Mouse (Mus musculus) heart, embryonic 10.5 days (tissue): ENCODE data around the gene Gm11213. TPM values are rescaled to one million over a fixed set of nuclear protein-coding genes. Genes with fewer than 3 reads are reported as not detected.

Experiments used
- DNase-seq: peaks from one replicate; pipeline ENCODE4 v3.0.0-alpha.2; 2017; ENCODE audit warnings: low spot score
- H3K27ac ChIP-seq: fragments of 300-500 bp; sonication (generic); 2 replicates; pipeline ENCODE4 v1.5.1; 2016; ENCODE audit warnings: mild to moderate bottlenecking
- H3K27me3 ChIP-seq: fragments of 300-500 bp; sonication (generic); 2 replicates; pipeline ENCODE4 v1.6.1; 2016; ENCODE audit warnings: mild to moderate bottlenecking; ENCODE audit not compliant: poor library complexity, insufficient read depth, severe bottlenecking
- H3K36me3 ChIP-seq: fragments of 300-500 bp; sonication (generic); 2 replicates; pipeline ENCODE4 v1.6.1; 2016; ENCODE audit warnings: mild to moderate bottlenecking, moderate library complexity
- H3K4me1 ChIP-seq: fragments of 300-500 bp; sonication (generic); 2 replicates; pipeline ENCODE4 v1.6.1; 2016; ENCODE audit warnings: mild to moderate bottlenecking
- H3K4me3 ChIP-seq: fragments of 300-500 bp; sonication (generic); 2 replicates; pipeline ENCODE4 v1.5.1; 2016; ENCODE audit warnings: mild to moderate bottlenecking, moderate library complexity
- H3K9me3 ChIP-seq: fragments of 300-500 bp; sonication (generic); 2 replicates; pipeline ENCODE4 v1.6.1; 2016; ENCODE audit warnings: mild to moderate bottlenecking, moderate library complexity
- WGBS: fragments of 180-500 bp; shearing (Covaris S2); methylation state at CpG from one replicate; pipeline ENCODE4 v1.1.7; 2016; 5-methylcytosine and 5-hydroxymethylcytosine counted together
- polyA plus RNA-seq: library from polyadenylated mRNA; unstranded; fragments of >200 nt; fragmentation: Nextera tagmentation; extraction: Ambion mirVana; gene quantifications from 2 replicates; pipeline ENCODE4 v1.2.1, GENCODE M21; 2016

Gm11213 gene
- polyA plus RNA-seq, 1 experiment from 2014 or later, result not detected

DNA sequence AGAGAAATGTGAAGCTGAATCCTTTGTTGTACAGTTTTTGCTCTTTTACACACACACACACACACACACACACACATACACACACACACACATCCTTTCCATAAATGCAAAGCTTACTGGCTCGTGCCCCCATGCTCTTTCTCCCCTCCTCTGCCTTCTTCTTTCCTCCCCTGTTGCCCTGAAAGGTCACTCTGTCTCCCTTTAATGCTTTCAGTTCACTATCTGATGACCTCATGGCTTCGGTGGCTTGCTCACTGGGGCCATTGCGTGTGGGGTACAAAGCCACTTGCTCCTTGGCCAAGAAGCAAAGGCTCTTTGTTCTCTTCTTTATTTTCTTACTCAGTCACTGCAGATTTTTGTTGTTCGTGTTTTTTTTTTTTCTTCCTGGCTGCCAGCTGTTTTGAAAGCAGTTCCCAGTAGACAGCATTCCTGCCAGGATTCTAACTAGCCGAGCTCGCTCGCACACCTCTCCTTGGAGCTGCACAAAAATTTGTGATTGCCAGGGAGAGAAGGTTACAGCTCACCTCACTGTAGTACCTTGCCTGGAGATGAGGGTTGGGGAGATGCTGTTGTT is 34.8 kb downstream of the Gm11213 start:
- no peak overlapping the region for H3K4me3 ChIP-seq
- peaks cover 30% of the 10 kb centered on the region; the same call in 1 of the 2 replicates for H3K36me3 ChIP-seq
- peaks cover 29% of the 10 kb centered on the region for H3K4me1 ChIP-seq
- no peaks in the 10 kb centered on the region for H3K27me3 ChIP-seq
- no peak for DNase-seq
- 51% methylated on average over 7 of the region's 7 CpGs for WGBS
- no peaks in the 10 kb centered on the region for H3K9me3 ChIP-seq
- 0 out of 2 replicates have a peak overlapping the region, but pooled peaks have one; percentile 49 for H3K27ac ChIP-seq

DNA sequence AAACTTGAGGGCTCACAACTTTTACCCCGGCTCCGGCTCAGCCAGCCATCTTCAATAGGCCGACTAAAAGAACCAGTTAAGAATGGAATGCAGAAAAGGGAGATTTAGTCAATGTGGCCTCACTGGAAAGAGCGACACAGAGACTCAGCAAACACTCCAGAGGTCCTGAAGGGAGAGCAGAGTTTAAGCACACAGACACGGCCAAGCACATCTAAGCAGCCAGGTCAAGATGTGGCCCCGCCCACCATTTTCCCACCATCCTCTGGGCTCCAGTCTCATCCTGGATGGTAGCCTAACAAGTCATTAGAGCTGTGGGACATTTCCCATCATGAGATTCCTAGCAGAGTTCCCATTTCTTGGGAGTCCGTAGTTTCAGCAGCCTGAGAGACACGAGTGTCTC is 35.7 kb downstream of the Gm11213 start:
- Histone ChIP-seq H3K27ac (peak overlapping the region; percentile 49; the same call in 1 of the 2 replicates), H3K36me3 (peaks cover 33% of the 10 kb centered on the region; the same call in 1 of the 2 replicates)
- no peak for DNase-seq

DNA sequence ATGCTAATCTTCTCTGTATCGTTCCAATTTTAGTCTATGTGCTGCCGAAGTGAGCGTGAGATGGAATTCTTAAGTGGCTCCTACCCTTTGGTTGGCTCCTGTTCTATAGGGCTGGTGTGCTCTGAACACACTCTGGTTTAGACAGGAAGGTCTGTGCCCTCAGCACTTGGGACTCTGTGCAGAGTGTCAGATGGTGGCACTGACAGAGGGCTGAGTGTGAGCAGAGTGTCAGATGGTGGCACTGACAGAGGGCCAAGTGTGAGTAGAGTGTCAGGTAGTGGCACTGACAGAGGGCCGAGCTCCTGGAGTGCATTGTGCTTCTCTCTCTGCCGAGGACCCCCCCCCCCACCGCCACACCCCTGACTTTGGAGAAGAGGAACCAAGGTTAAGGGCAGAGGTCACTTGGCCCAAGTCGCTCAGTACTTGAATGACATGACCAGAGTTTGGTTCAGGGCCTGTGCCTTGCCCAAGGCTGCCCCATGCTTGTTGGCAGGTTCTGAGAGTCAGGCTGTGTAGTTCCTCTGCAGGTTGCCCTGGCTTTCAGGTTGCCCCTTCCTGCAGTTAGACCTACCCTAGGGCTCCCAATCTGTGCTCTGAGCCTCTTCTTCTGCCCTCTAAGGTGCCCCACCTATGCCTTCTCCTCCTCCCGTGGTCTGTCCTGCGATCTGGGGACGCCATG is 37.2 kb downstream of the Gm11213 start:
- Histone ChIP-seq H3K4me3 (no peak overlapping the region), H3K36me3 (peaks cover 26% of the 10 kb centered on the region; the same call in 1 of the 2 replicates), H3K4me1 (peaks cover 29% of the 10 kb centered on the region), H3K27ac (0 out of 2 replicates have a peak overlapping the region, but pooled peaks have one; percentile 23), H3K9me3 (no peaks in the 10 kb centered on the region), H3K27me3 (no peaks in the 10 kb centered on the region)
- peak; percentile 75 for DNase-seq
- WGBS, result 67% methylated on average over 10 of the region's 10 CpGs

More for the DNA sequence above, 35.7 kb downstream of the Gm11213 start:
- WGBS, result 87% methylated on average over 8 of the region's 8 CpGs
- no peaks in the 10 kb centered on the region for H3K9me3 ChIP-seq
- no peaks in the 10 kb centered on the region for H3K27me3 ChIP-seq
- peaks cover 29% of the 10 kb centered on the region for H3K4me1 ChIP-seq
- no peak overlapping the region for H3K4me3 ChIP-seq

DNA sequence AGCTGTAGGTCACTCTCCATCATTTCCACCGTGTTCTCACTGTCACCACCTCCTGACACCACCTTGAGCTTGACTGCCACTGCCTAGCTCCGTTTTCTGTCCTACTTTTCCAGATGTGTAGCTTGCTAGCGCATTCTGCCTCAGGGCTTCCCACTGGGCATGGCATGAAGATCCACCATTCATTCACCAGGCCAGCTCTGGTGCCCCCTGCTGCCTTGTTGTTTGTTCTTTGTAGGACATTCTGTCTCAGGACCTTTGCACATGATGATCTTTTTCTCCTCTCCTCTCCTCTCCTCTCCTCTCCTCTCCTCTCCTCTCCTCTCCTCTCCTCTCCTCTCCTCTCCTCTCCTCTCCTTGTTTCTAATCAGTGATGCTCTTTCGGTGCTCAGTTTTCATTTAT is 42.3 kb downstream of the Gm11213 start:
- no peak overlapping the region for H3K27ac ChIP-seq
- 86% methylated on average over 4 of the region's 4 CpGs for WGBS
- peaks cover 49% of the 10 kb centered on the region for H3K4me1 ChIP-seq
- H3K27me3 ChIP-seq, result no peaks in the 10 kb centered on the region; the same call in 1 of the 2 replicates
- DNase-seq, result no peak
- no peaks in the 10 kb centered on the region for H3K9me3 ChIP-seq
- H3K4me3 ChIP-seq, result no peak overlapping the region
- H3K36me3 ChIP-seq, result peaks cover 18% of the 10 kb centered on the region; the same call in 1 of the 2 replicates

DNA sequence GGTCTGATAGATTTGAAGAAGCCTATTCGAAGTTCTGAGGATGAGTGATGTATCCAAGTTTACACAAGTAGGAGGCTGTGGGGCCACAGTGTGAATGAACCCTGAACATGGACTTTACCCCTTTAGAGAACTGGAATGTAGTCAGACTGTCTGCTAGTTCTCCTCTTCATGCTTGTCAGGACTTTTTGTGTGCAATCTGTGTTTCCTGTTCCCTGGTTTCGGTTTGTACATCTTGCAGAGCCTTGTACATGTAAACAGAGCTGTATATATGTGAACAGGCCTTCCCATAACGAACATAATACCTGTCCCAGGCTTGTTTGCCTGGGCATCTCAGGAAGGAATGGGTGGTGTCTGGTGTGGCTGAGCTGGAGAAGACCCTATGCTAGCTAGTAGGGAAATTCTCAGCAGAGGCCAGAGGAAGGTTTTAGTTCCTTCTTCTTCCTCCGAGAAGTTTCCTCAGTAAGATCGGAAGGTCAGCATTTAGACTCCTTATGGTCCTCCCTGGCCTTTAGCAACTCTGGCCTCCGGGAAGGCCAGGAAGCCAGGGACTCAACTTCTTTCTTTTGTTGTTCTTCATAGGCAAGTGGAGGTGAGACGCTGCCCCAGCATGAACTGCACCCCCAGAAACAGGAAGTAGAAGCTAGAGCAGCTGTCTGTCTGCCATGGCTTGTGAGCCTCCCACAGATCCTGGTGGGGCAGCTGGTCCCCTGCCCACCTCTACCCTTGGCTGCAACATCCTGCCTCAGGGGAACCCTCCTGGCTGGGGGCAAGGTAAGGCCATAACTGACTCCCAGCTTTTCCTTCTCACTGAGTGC is 43.0 kb downstream of the Gm11213 start:
- Histone ChIP-seq H3K4me3 (no peak overlapping the region), H3K4me1 (peaks cover 55% of the 10 kb centered on the region), H3K27me3 (no peaks in the 10 kb centered on the region; the same call in 1 of the 2 replicates), H3K27ac (0 out of 2 replicates have a peak overlapping the region, but pooled peaks have one; percentile 36), H3K9me3 (no peaks in the 10 kb centered on the region), H3K36me3 (peaks cover 18% of the 10 kb centered on the region; the same call in 1 of the 2 replicates)
- 78% methylated on average over 7 of the region's 7 CpGs for WGBS
- no peak for DNase-seq

DNA sequence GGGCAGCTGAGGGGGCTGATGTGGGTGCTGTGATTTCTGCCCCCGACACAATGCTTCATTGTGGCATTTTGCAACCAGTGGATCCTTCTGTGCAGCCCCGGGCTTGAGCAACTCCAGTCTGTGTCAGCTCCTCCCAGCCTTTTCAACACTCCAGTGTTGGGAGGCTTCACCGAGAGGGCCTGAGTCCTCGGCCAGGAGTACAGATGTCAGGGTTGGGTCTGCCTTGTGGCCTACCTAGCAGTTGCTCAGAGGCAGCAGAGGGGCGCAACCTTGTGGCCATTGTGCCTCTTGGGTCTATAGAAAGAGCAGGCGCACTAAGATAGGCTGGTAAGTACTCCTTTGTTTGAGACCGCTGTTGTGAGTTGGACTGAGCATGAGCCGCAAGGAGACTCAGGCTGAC is 45.0 kb downstream of the Gm11213 start:
- peaks cover 63% of the 10 kb centered on the region for H3K4me1 ChIP-seq
- DNase-seq, result no peak
- no peak overlapping the region for H3K4me3 ChIP-seq
- peak overlapping the region; percentile 98; the same call in 1 of the 2 replicates for H3K27ac ChIP-seq
- 52% methylated on average over 8 of the region's 8 CpGs for WGBS
- H3K9me3 ChIP-seq, result no peaks in the 10 kb centered on the region
- H3K27me3 ChIP-seq, result no peaks in the 10 kb centered on the region; the same call in 1 of the 2 replicates
- H3K36me3 ChIP-seq, result peaks cover 12% of the 10 kb centered on the region; the same call in 1 of the 2 replicates

DNA sequence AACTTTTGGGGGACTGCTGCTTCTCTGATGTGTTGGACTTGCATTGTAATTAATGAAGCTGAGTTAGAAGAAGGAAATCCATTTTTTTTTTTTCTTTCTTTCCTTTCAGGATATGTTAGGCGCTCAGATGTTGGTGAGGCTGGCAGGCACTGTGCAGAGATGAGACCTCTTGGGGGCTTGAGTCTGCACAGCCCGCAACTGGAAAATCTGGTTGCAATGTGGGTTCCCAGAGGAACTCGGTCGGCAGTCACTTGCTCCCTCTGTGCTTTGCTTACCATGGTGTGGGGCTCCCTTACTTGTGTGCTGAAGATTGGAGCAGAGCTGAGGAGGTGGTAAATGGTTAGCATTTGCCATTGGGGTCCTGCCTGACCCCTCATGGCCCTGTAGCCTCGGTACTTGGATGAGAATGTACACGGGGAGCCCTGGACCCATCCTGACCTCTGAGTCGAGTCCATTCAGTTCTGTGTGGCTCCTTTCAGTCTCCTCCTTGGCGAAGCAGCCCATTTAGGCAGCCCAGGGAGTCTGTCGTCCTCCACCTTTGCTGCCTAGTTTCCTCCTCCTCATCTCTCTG is 45.8 kb downstream of the Gm11213 start:
- H3K9me3 ChIP-seq, result no peaks in the 10 kb centered on the region
- H3K4me3 ChIP-seq, result peak overlapping the region; percentile 78
- peaks cover 63% of the 10 kb centered on the region for H3K4me1 ChIP-seq
- DNase-seq, result no peak
- 46% methylated on average over 9 of the region's 9 CpGs for WGBS
- H3K27ac ChIP-seq, result peak overlapping the region; percentile 98
- peaks cover 8% of the 10 kb centered on the region; the same call in 1 of the 2 replicates for H3K36me3 ChIP-seq
- no peaks in the 10 kb centered on the region; the same call in 1 of the 2 replicates for H3K27me3 ChIP-seq

DNA sequence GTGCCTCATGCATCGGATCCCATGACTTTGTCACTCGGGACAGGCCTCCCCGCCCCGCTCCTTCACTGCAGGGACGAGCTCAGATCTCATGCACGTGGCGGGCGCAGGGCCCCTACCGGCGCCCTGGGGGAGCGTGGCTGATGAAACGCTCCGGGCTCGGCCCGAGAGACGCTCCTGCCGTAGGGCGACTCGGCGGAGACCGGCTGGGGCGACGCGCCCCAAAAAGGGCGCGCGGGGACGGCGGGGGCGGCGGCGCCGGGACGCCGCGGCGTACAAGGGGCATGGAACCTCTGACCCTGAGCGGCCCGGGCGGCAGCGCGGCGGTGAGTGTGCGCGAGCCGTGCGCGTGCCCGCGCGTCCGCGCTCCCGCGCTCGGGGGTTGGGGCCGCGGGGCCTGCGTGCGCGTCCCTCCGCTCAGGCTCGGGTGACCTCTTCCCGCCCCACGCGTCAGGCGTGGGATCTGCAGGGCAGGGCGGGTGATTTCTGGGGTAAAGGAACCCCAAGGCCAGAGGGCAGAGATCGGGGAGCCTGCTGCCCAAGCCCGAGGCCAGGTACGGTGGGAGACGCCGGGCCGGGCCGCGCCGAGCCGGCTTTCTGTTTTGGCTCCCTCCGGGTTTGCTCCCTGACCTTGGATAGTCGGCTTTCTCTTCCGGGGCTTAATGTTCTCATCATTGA is 46.5 kb downstream of the Gm11213 start, which contains the start of gene Tmem268:
Gene Tmem268, plus strand, starts transcription at position 375 of the 675 bp plus-strand sequence.
- peak within 1 kb of the TSS; percentile 78 for H3K4me3 ChIP-seq
- no peaks in the 10 kb centered on the region for H3K9me3 ChIP-seq
- peak within 1 kb of the TSS; percentile 98 for H3K27ac ChIP-seq
- peaks cover 63% of the 10 kb centered on the region for H3K4me1 ChIP-seq
- no peaks in the 10 kb centered on the region; the same call in 1 of the 2 replicates for H3K27me3 ChIP-seq
- under 1% methylated on average over 81 of the region's 81 CpGs for WGBS
- H3K36me3 ChIP-seq, result peaks cover 7% of the 10 kb centered on the region; the same call in 1 of the 2 replicates
- DNase-seq, result peak; percentile 87

DNA sequence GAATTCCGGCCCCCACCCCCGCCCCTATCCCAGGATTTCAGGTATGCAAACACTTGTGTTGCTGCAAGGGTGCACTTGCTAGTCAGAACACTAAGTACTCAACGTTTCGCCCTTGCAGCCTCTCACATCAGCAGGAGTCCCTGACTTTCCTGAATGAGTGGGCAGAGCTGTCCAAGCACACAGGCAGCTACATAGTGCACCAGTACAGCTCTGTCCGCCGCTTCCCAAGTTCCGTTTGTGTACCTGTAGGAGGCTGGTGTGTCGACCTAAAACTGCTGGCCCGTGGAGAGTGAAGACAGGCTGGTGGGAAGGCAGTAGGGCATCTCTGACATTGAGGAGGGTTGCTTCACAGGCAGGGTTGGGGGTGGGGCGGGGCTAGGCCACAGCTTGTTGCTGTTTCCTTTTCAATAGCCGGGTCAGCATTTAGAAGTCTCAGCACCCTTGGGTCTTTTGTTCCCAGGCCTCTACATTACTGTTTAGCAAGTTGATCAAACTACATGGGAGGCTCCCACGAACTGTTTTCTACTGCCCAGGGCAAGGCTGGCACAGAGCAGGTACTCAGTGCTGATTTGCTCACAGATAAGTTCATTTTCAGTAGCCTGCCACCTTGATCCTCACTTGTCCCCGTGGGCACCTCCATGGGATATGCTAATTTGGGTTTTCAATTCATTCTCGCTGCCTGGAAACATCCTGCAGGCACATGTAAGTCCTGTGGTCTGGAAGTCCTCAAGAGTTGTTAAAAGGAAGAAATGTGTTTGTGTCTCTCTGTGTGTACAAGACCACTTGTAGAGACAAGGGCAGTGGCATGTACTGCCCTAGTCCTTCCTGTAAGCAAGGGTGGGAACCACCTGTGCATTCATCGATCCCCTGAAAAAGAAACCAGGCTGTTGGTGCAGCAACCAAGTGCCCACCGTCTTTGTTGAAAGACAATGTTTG is 47.7 kb downstream of the Gm11213 start:
- DNase-seq, result no peak
- peak overlapping the region; percentile 98 for H3K27ac ChIP-seq
- H3K4me1 ChIP-seq, result peaks cover 60% of the 10 kb centered on the region
- peaks cover 10% of the 10 kb centered on the region for H3K36me3 ChIP-seq
- no peaks in the 10 kb centered on the region; the same call in 1 of the 2 replicates for H3K27me3 ChIP-seq
- no peaks in the 10 kb centered on the region for H3K9me3 ChIP-seq
- WGBS, result 20% methylated on average over 16 of the region's 16 CpGs
- peak overlapping the region; percentile 78 for H3K4me3 ChIP-seq

DNA sequence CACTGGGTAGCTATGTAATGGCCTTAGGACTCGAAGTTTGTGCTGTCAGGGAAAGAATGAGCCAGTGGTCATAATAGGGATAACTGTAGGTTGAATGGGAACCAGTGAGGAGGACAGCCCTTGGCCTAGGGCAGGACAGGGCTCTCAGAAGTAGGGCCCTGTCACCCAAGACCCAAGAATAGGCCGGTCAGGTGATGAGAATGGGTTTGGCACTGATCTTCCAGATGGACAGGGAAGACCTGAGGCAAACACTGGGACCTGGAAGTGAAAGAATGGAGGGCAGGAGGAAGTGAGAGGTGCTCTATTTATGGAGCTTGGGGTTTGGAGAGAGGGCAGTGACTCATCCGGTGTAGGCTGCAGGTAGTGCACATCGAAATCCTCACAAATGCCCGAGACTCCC is 48.4 kb downstream of the Gm11213 start:
- 59% methylated on average over 5 of the region's 5 CpGs for WGBS
- H3K4me1 ChIP-seq, result peaks cover 54% of the 10 kb centered on the region
- no peaks in the 10 kb centered on the region for H3K9me3 ChIP-seq
- DNase-seq, result no peak
- H3K27me3 ChIP-seq, result no peaks in the 10 kb centered on the region; the same call in 1 of the 2 replicates
- H3K27ac ChIP-seq, result peak overlapping the region; percentile 98; the same call in 1 of the 2 replicates
- no peak overlapping the region for H3K4me3 ChIP-seq
- peaks cover 17% of the 10 kb centered on the region for H3K36me3 ChIP-seq

DNA sequence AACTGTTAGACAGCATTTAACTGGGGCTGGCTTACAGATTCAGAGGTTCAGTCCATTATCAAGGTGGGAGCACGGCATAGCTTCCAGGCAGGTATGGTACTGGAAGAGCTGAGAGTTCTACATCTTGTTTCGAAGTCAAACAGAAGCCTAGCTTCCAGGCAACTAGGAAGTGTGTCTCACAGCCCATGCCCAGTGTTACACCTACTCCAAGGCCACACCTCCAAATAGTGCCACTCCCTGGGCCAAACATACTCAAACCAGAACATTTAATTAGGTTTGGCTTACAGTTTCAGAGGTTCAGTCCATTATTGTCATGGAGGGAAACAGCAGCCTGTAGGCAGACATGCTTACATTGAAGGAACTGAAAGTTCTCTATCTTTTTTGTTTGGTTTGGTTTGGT is 50.0 kb downstream of the Gm11213 start:
- Histone ChIP-seq H3K27ac (no peak overlapping the region), H3K36me3 (peaks cover 29% of the 10 kb centered on the region), H3K27me3 (no peaks in the 10 kb centered on the region), H3K9me3 (no peaks in the 10 kb centered on the region), H3K4me1 (peaks cover 39% of the 10 kb centered on the region), H3K4me3 (no peak overlapping the region)
- 97% methylated on average over 2 of the region's 2 CpGs for WGBS
- DNase-seq, result no peak
